Mouse (Mus musculus): Measurements from ENCODE around the gene Ap3m1.

GRCm38 (mm10) chr14:20996361-20996760 is 55.9 kb downstream of the Ap3m1 start:
- TF ChIP-seq MAFK (IDR thresholded peaks at IDR 0.05; ENCODE audit: insufficient read depth, low read depth, low read length), result no peak
- no peak for TF ChIP-seq HCFC1 (IDR thresholded peaks at IDR 0.05; ENCODE audit: borderline replicate concordance, insufficient read depth, low read length)
- TF ChIP-seq CHD2 (IDR thresholded peaks at IDR 0.05; ENCODE audit: low read depth, low read length), result no peak
- TF ChIP-seq ZNF384 (IDR thresholded peaks at IDR 0.05; ENCODE audit: low read depth, low read length), result no peak
